Mouse (Mus musculus): ENCODE measurements at regions not wholly inside any gene's neighbourhood (a gene's known extent, or its start where the extent isn't known, plus 50 kb on each side); places are given as distances from the start of the nearest gene placed in this dataset.
A peak's percentile ranks its signal among the peaks of the same experiment; 100 is the strongest.

GRCm38 (mm10) chr9:84285604-84286003 is 360.7 kb downstream of the Bckdhb start:
- DNase-seq (ENCODE audit: low read depth, low spot score), result no peak

GRCm38 (mm10) chr9:84295891-84296290 is 370.9 kb downstream of the Bckdhb start:
- peak; percentile 58 for DNase-seq (ENCODE audit: low read depth, low spot score)

- no peak for DNase-seq (ENCODE audit: low read depth, low spot score)
Observed at GRCm38 (mm10) chr9:84296456-84296855, 371.5 kb downstream of the Bckdhb start.

GRCm38 (mm10) chr9:84304398-84304797 is 379.5 kb downstream of the Bckdhb start:
- DNase-seq (ENCODE audit: low read depth, low spot score), result no peak

GRCm38 (mm10) chr9:84318811-84319210 is 393.9 kb downstream of the Bckdhb start:
- no peak for DNase-seq (ENCODE audit: low read depth, low spot score)

GRCm38 (mm10) chr9:84319338-84319737 is 394.4 kb downstream of the Bckdhb start:
- no peak for DNase-seq (ENCODE audit: low read depth, low spot score)

GRCm38 (mm10) chr9:84323145-84323544 is 398.2 kb downstream of the Bckdhb start:
- DNase-seq (ENCODE audit: low read depth, low spot score), result no peak

- DNase-seq (ENCODE audit: low read depth, low spot score), result no peak
Observed at GRCm38 (mm10) chr9:84331083-84331602, 406.2 kb downstream of the Bckdhb start.

GRCm38 (mm10) chr9:84343435-84344095 is 418.6 kb downstream of the Bckdhb start:
- peak; percentile 89 for DNase-seq (ENCODE audit: low read depth, low spot score)

GRCm38 (mm10) chr9:84350223-84350622 is 425.3 kb downstream of the Bckdhb start:
- DNase-seq (ENCODE audit: low read depth, low spot score), result no peak

GRCm38 (mm10) chr9:84354409-84354808 is 429.5 kb downstream of the Bckdhb start:
- no peak for DNase-seq (ENCODE audit: low read depth, low spot score)

- DNase-seq (ENCODE audit: low read depth, low spot score), result no peak
Observed at GRCm38 (mm10) chr9:84356167-84356566, 431.2 kb downstream of the Bckdhb start.

GRCm38 (mm10) chr9:84359879-84360278 is 434.9 kb downstream of the Bckdhb start:
- DNase-seq (ENCODE audit: low read depth, low spot score), result no peak

- no peak for DNase-seq (ENCODE audit: low read depth, low spot score)
Observed at GRCm38 (mm10) chr9:84360484-84360883, 435.5 kb downstream of the Bckdhb start.

- peak; percentile 8 for DNase-seq (ENCODE audit: low read depth, low spot score)
Observed at GRCm38 (mm10) chr9:84363478-84363877, 438.5 kb downstream of the Bckdhb start.

GRCm38 (mm10) chr9:84369200-84369599 is 444.3 kb downstream of the Bckdhb start:
- DNase-seq (ENCODE audit: low read depth, low spot score), result no peak

GRCm38 (mm10) chr9:84370260-84370659 is 445.3 kb downstream of the Bckdhb start:
- no peak for DNase-seq (ENCODE audit: low read depth, low spot score)

- peak; percentile 82 for DNase-seq (ENCODE audit: low read depth, low spot score)
Observed at GRCm38 (mm10) chr9:84375746-84376145, 450.8 kb downstream of the Bckdhb start.

- peak; percentile 83 for DNase-seq (ENCODE audit: low read depth, low spot score)
Observed at GRCm38 (mm10) chr9:84376621-84377020, 451.7 kb downstream of the Bckdhb start.

- DNase-seq (ENCODE audit: low read depth, low spot score), result no peak
Observed at GRCm38 (mm10) chr9:84381942-84382341, 457.0 kb downstream of the Bckdhb start.

GRCm38 (mm10) chr9:84389831-84390230 is 464.9 kb downstream of the Bckdhb start:
- DNase-seq (ENCODE audit: low read depth, low spot score), result no peak

GRCm38 (mm10) chr9:84394536-84395314 is 469.8 kb downstream of the Bckdhb start:
- no peak for DNase-seq (ENCODE audit: low read depth, low spot score)

- no peak for DNase-seq (ENCODE audit: low read depth, low spot score)
Observed at GRCm38 (mm10) chr9:84399481-84399880, 474.5 kb downstream of the Bckdhb start.

Measured in R1 (cell line).